Mouse (Mus musculus) liver, embryonic 12.5 days (tissue): ENCODE results near the gene Atxn7l1. TPM values are rescaled to one million over a fixed set of nuclear protein-coding genes. Genes with fewer than 3 reads are reported as not detected.
A peak's percentile ranks its signal among the peaks of the same experiment; 100 is the strongest.
"Not testable (repeated sequence)": the region's sequence is repeated elsewhere in the genome, so short reads cannot be mapped to it uniquely, and the experiment has no call there.

Experiments used
- ATAC-seq: fragments of 200-750 bp; cut with Nextera tagmentation; 2 replicates; pipeline ENCODE4 v1.8.0; 2017; ENCODE audit warnings: moderate number of reproducible peaks, mild to moderate bottlenecking, moderate library complexity
- H3K27ac ChIP-seq: fragments of 300-500 bp; sonication (generic); 2 replicates; pipeline ENCODE4 v1.5.1; 2016; ENCODE audit warnings: mild to moderate bottlenecking
- H3K27me3 ChIP-seq: fragments of 300-500 bp; sonication (generic); replicated peaks from 2 replicates; pipeline ENCODE4 v1.6.1; 2016; ENCODE audit warnings: mild to moderate bottlenecking, moderate library complexity
- H3K36me3 ChIP-seq: fragments of 300-500 bp; sonication (generic); 2 replicates; pipeline ENCODE4 v1.6.1; 2016; ENCODE audit warnings: mild to moderate bottlenecking, moderate library complexity
- H3K4me1 ChIP-seq: fragments of 300-500 bp; sonication (generic); 2 replicates; pipeline ENCODE4 v1.6.1; 2016
- H3K4me2 ChIP-seq: fragments of 300-500 bp; sonication (generic); 2 replicates; pipeline ENCODE4 v1.6.1; 2016; ENCODE audit warnings: mild to moderate bottlenecking, moderate library complexity
- H3K4me3 ChIP-seq: fragments of 300-500 bp; sonication (generic); 2 replicates; pipeline ENCODE4 v1.5.1; 2016; ENCODE audit warnings: mild to moderate bottlenecking, moderate library complexity
- H3K9ac ChIP-seq: fragments of 300-500 bp; sonication (generic); 2 replicates; pipeline ENCODE4 v1.6.1; 2016; ENCODE audit warnings: mild to moderate bottlenecking, moderate library complexity
- H3K9me3 ChIP-seq: fragments of 300-500 bp; sonication (generic); replicated peaks from 2 replicates; pipeline ENCODE4 v1.6.1; 2016; ENCODE audit warnings: mild to moderate bottlenecking, moderate library complexity
- WGBS: fragments of 180-500 bp; shearing (Covaris S2); methylation state at CpG from one replicate; pipeline ENCODE4 v1.1.7; 2016; ENCODE audit not compliant: insufficient replicate concordance; 5-methylcytosine and 5-hydroxymethylcytosine counted together
- polyA plus RNA-seq: library from polyadenylated mRNA; unstranded; fragments of >200 nt; fragmentation: Nextera tagmentation; extraction: Ambion mirVana; gene quantifications from 2 replicates; pipeline ENCODE4 v1.2.1, GENCODE M21; 2016

The Atxn7l1 gene
- polyA plus RNA-seq, 1 experiment from 2014 or later = 16.9 TPM

DNA sequence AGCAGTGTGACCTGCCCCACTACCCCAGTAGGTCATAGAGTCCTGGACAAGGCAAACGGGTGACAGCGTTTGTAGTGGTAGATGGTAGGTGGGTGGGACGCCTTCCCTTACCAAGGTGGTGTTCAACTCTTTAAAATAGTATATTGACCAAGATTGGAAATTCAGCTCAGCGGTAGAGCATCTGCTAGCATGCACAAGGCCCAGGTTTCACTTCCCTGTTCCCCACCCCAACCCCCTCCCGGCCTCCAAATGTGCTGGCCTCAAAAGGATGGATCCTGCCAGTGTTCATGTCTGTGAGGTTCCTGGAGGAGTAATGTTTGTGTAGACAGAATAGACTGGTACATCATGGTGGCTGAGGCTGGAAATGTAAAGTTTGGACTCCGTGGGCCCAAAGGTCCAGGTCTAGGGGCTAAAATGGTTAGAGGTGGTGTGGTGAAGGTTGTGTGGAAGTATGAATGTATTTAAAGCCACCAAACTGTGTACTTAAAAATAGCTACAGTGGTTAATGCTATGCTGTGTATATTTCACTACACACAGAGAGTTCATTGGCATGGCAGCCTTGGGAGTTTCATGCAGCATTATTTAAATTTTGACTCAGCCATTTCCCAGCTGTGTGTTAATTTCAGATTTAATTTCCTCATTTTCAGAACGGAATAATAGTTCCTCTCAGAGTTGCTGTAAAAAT, 9.0 kb downstream of the Atxn7l1 start:
- no peak overlapping the region for H3K9ac ChIP-seq
- H3K4me2 ChIP-seq = no peak overlapping the region
- peaks cover 40% of the 10 kb centered on the region for H3K4me1 ChIP-seq
- peaks cover 33% of the 10 kb centered on the region for H3K36me3 ChIP-seq
- no peak for ATAC-seq
- H3K27me3 ChIP-seq = no peaks in the 10 kb centered on the region
- no peak overlapping the region for H3K27ac ChIP-seq
- no peak overlapping the region for H3K4me3 ChIP-seq
- WGBS = 80% methylated on average over 7 of the region's 7 CpGs
- no peaks in the 10 kb centered on the region for H3K9me3 ChIP-seq

DNA sequence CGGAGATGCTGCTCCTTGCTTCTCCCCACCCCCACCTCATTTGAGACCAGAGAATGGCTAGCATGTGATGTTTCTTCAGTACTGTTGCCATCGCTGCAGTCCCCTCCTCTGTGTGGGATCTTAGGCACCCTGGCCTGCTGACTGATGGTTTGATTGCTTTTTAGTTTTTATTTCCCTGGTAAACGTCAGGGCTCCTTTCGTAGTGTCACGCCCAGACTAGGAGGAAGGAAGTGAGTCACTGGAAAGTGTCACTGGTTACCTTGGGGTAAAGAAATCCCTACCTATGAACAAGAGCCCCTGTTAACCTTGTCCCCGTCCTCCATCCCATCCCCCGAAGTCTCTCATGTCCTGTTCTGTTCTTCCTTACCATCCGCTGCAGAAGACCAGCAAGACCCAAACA, 10.8 kb downstream of the Atxn7l1 start:
- H3K4me3 ChIP-seq = no peak overlapping the region
- ATAC-seq = no peak
- no peak overlapping the region for H3K27ac ChIP-seq
- peaks cover 33% of the 10 kb centered on the region for H3K36me3 ChIP-seq
- H3K27me3 ChIP-seq = no peaks in the 10 kb centered on the region
- peaks cover 26% of the 10 kb centered on the region for H3K4me1 ChIP-seq
- no peaks in the 10 kb centered on the region for H3K9me3 ChIP-seq
- 73% methylated on average over 8 of the region's 8 CpGs for WGBS
- no peak overlapping the region for H3K9ac ChIP-seq
- no peak overlapping the region for H3K4me2 ChIP-seq

DNA sequence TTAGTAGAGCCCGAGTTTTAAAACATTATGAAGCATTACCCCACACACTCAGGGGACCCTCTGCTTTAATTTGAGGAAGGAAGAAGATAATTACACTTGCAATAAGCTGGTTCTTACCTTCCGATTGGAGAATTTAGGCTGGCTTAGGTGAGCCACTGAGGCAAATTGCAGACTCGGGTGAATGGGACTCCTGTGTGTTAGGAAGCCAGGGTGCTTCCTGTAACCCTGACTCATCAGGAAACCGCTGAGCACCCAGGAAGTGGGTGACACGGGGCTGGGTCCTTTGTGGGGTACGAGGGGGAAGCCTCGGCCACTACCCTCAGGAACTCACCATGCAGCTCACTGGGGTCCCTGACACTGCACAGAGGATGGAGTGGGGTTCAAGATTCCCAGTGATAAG, 12.9 kb downstream of the Atxn7l1 start:
- Histone ChIP-seq H3K4me1 (peaks cover 6% of the 10 kb centered on the region), H3K9ac (no peak overlapping the region), H3K4me3 (no peak overlapping the region), H3K4me2 (no peak overlapping the region), H3K9me3 (no peaks in the 10 kb centered on the region), H3K36me3 (peaks cover 30% of the 10 kb centered on the region), H3K27me3 (no peaks in the 10 kb centered on the region), H3K27ac (no peak overlapping the region)
- 45% methylated on average over 7 of the region's 7 CpGs for WGBS
- ATAC-seq = no peak

DNA sequence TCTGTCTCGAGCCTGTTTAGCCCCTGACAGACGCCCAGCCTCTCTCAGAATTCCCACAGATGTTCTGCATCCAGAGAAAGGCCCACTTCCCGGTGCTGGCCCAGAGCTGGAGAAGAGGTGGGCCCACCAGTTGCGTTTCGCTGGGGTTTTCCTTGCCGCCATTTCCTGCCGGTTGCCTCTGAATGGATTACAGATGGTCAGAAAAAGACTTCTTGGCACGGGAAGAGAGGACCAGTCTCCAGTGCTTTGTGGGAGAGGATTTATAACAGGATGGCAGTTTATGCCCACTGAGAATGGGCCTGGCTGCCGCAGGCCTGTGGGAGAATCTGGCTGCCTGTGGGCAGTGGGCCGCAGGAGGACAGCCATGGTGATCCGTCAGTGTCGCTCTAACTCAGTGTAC, 15.0 kb downstream of the Atxn7l1 start:
- Histone ChIP-seq H3K9ac (no peak overlapping the region), H3K4me1 (peaks cover 20% of the 10 kb centered on the region), H3K9me3 (no peaks in the 10 kb centered on the region), H3K27ac (no peak overlapping the region), H3K4me2 (no peak overlapping the region), H3K4me3 (no peak overlapping the region), H3K27me3 (no peaks in the 10 kb centered on the region), H3K36me3 (peaks cover 23% of the 10 kb centered on the region)
- no peak for ATAC-seq
- 77% methylated on average over 12 of the region's 12 CpGs for WGBS

DNA sequence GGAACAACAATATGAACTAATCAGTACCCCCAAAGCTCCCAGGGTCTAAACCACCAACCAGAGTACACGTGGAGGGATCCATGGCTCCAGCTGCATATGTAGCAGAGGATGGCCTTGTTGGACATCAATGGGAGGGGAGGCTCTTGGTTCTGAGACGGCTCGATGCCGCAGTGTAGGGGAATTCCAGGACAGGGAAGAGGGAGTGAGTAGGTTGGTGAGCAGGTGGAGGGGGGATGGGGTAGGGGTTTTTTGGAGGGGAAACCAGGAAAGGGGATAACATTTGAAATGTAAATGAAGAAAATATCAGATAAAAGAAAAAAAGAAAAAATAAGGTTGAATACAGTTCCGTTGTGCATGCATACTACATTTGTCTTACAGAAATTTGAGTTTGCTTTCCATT, 16.5 kb downstream of the Atxn7l1 start:
- H3K4me3 ChIP-seq, H3K27me3 ChIP-seq, H3K9ac ChIP-seq, H3K4me2 ChIP-seq, H3K27ac ChIP-seq, ATAC-seq, H3K9me3 ChIP-seq: not testable (repeated sequence)
- peaks cover 13% of the 10 kb centered on the region; the same call in 1 of the 2 replicates for H3K36me3 ChIP-seq
- 92% methylated on average over 5 of the region's 5 CpGs for WGBS
- H3K4me1 ChIP-seq = peaks cover 26% of the 10 kb centered on the region

DNA sequence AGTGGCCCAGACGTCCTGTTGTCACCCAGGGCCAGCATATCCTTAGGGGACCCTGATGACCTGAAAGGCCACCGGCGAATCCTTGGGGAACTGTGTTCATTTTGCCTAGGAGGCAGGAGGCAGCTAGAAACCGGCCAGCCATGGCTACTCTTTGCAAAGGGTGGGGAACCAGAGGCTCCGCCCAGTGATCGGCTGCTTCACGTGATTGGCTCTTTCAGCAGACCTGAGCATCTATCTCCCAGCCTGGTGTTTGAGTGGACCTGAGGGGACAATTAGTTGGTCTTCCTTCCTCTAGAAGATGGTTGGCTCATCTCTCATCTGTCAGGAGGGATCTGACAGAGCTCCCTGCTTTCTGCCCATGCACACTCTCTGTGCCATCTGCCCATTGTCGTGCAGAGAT, 19.2 kb downstream of the Atxn7l1 start:
- Histone ChIP-seq H3K9me3 (no peaks in the 10 kb centered on the region), H3K27ac (no peak overlapping the region), H3K27me3 (no peaks in the 10 kb centered on the region), H3K4me1 (peaks cover 20% of the 10 kb centered on the region), H3K4me3 (no peak overlapping the region), H3K4me2 (peak overlapping the region; percentile 18; the same call in 1 of the 2 replicates), H3K9ac (no peak overlapping the region), H3K36me3 (peaks cover 1% of the 10 kb centered on the region; the same call in 1 of the 2 replicates)
- 57% methylated on average over 8 of the region's 8 CpGs for WGBS
- no peak for ATAC-seq

DNA sequence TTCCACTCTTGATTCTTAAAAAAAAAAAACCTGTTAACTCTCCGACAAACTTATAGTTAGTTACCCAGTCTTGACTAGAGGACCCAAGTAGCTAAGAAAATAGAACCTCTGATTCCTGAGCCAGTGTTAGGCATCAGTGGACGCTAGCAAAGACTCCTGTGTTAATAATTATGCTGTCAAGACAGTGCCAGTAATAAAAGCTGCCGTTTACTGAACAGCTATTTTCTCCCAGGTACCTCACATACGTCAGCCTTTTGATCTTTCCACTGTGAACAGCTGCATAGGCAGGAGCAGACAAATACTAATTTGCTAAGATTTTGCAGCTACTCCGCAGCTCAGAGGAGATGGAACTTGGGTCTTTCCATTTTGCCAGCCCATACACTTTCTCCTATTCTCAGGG, 20.1 kb downstream of the Atxn7l1 start:
- WGBS = 81% methylated on average over 5 of the region's 5 CpGs
- peaks cover 20% of the 10 kb centered on the region for H3K4me1 ChIP-seq
- H3K4me2 ChIP-seq = no peak overlapping the region
- H3K9ac ChIP-seq = no peak overlapping the region
- H3K27ac ChIP-seq = no peak overlapping the region
- H3K4me3 ChIP-seq = no peak overlapping the region
- H3K9me3 ChIP-seq = no peaks in the 10 kb centered on the region
- H3K27me3 ChIP-seq = no peaks in the 10 kb centered on the region
- H3K36me3 ChIP-seq = peaks cover 3% of the 10 kb centered on the region; the same call in 1 of the 2 replicates
- no peak for ATAC-seq

DNA sequence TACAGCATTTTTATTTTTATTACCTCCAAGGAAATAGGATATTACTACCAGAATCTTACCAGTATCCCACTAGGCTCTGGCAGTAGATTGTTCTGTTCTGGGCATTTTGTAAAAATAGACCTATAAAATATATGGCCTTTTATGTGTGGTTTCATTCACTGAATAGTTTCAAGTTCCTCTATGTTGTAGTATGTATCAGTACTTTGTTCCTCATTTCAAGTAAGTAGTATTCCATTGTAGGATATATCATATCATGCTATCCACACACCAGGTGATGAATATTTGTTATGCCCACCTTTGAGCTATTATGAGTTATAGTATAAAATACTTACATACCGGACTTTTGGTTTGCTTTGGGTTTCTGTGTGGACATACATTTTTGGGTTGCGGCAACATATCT, 21.0 kb downstream of the Atxn7l1 start:
- H3K9me3 ChIP-seq = no peaks in the 10 kb centered on the region
- 90% methylated on average over 2 of the region's 2 CpGs for WGBS
- no peak for ATAC-seq

DNA sequence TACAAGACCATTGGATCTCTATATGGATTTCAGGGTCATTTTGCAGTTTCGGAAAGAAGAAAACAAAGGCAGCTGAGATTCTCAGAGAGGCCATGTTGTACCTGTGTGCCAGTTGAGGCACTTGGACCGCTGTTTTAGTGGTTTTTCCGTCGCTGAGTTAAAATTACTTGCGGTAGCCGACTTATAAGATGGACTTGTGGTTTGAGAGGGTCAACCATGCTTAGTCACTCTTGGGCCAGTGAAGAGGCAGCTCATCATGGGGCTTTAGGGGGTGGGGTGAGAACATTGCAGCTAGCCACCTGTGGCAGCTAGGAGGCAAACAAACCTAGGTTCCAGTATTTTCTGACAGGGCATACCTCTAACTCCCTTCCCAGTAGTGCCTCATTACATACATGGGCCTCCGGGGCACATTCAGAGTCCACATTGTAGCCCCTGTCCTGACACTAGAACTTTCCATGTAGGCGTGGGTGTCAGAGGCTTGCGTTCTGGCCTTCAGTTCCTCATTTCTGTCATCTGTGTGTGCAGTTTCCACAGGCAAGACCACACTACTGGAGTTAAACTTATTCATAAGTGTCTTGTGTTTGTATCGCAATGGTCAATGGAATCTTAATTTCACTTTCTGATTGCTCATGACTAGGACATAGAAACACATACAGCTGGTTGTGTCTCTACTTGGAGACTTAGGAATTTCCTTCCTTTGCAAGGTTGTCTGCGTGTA, 22.4 kb downstream of the Atxn7l1 start:
- H3K27me3 ChIP-seq = no peaks in the 10 kb centered on the region; the same call in 1 of the 2 replicates
- 55% methylated on average over 11 of the region's 11 CpGs for WGBS
- H3K4me3 ChIP-seq = no peak overlapping the region
- no peaks in the 10 kb centered on the region for H3K9me3 ChIP-seq
- H3K4me1 ChIP-seq = peaks cover 33% of the 10 kb centered on the region
- H3K9ac ChIP-seq = no peak overlapping the region
- no peak overlapping the region for H3K27ac ChIP-seq
- no peak overlapping the region for H3K4me2 ChIP-seq
- no peak for ATAC-seq
- peaks cover 3% of the 10 kb centered on the region; the same call in 1 of the 2 replicates for H3K36me3 ChIP-seq

More for the DNA sequence above, 21.0 kb downstream of the Atxn7l1 start:
- Histone ChIP-seq H3K4me3 (no peak overlapping the region), H3K36me3 (peaks cover 3% of the 10 kb centered on the region; the same call in 1 of the 2 replicates), H3K4me2 (no peak overlapping the region), H3K4me1 (peaks cover 22% of the 10 kb centered on the region), H3K27me3 (no peaks in the 10 kb centered on the region), H3K27ac (no peak overlapping the region), H3K9ac (no peak overlapping the region)

DNA sequence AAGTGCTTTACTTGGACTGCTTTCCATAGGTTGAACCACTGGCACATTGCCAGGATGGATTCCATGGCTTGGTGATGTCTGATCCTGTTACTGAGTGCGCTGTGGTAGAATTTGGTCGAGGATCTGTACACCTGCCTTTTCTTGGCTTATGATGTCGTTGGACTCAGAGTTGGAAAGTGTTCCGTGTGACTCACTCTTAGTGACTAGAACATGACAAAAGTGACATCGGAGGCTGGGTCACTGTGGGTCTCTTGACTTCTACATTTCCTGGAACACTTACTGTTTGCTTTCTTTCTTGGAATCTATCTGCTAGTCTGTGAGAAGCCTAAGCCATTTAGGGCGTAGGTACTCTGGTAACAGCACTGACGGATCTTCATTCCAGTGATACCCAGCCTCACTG, 23.3 kb downstream of the Atxn7l1 start:
- H3K4me1 ChIP-seq = peaks cover 40% of the 10 kb centered on the region
- 84% methylated on average over 7 of the region's 7 CpGs for WGBS
- no peak for ATAC-seq
- H3K27me3 ChIP-seq = no peaks in the 10 kb centered on the region; the same call in 1 of the 2 replicates
- no peak overlapping the region for H3K4me2 ChIP-seq
- no peak overlapping the region for H3K4me3 ChIP-seq
- no peaks in the 10 kb centered on the region for H3K9me3 ChIP-seq
- peaks cover 3% of the 10 kb centered on the region; the same call in 1 of the 2 replicates for H3K36me3 ChIP-seq
- no peak overlapping the region for H3K9ac ChIP-seq
- no peak overlapping the region for H3K27ac ChIP-seq

DNA sequence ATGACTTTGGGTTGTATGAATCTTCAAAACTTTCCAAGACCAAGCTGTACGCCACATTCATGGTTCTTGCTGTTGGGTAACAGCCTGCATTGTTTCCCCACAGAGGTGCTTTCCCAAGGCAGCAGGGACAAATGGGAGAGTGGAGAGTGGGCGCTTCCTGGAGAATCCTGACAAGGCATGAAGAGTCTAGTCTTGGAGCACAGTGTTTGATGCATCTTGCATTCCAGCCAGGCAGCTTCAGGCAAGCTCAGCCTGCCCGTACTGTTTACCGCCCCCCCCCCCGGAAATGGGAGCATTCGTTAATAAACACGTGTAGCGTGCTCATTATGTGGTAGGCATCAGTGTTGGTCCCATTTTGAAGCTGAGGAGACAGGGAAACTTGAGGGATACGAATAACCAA, 25.4 kb downstream of the Atxn7l1 start:
- no peak overlapping the region for H3K4me2 ChIP-seq
- H3K27ac ChIP-seq = no peak overlapping the region
- ATAC-seq = no peak
- H3K9ac ChIP-seq = no peak overlapping the region
- H3K4me1 ChIP-seq = peaks cover 33% of the 10 kb centered on the region
- WGBS = 82% methylated on average over 9 of the region's 9 CpGs
- no peaks in the 10 kb centered on the region for H3K9me3 ChIP-seq
- H3K27me3 ChIP-seq = peaks cover 6% of the 10 kb centered on the region; the same call in 1 of the 2 replicates
- H3K36me3 ChIP-seq = peaks cover 3% of the 10 kb centered on the region; the same call in 1 of the 2 replicates
- H3K4me3 ChIP-seq = no peak overlapping the region

DNA sequence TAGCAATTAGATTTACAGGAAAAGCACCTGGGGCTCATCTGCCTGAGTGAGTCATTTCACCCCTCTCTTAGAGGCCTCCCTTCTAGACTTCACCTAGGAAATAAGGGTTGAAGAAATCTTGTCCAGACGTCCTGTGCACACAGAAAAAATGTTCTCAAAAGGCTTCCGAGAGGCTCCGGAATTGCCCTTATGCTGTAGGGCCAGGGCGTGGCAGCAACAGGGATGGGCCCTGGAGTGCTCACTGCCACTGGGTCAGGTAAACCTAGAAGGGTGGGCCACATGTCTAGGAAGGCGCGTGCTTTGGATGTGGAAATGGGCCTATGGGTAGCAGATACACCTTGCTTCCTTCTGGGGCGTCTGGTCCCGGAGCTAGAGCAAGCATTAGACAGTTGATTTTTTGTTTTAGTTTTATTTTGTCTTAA, 26.2 kb downstream of the Atxn7l1 start:
- ATAC-seq = no peak
- H3K27ac ChIP-seq = no peak overlapping the region
- WGBS = 81% methylated on average over 8 of the region's 8 CpGs

More for the DNA sequence above, 26.2 kb downstream of the Atxn7l1 start:
- Histone ChIP-seq H3K27me3 (peaks cover 6% of the 10 kb centered on the region; the same call in 1 of the 2 replicates), H3K4me3 (no peak overlapping the region), H3K9me3 (no peaks in the 10 kb centered on the region), H3K4me1 (peaks cover 31% of the 10 kb centered on the region), H3K36me3 (peaks cover 3% of the 10 kb centered on the region; the same call in 1 of the 2 replicates), H3K9ac (no peak overlapping the region), H3K4me2 (no peak overlapping the region)
